27 mouse cellular contexts compared by ENCODE assay signal in the genomic region with DNA sequence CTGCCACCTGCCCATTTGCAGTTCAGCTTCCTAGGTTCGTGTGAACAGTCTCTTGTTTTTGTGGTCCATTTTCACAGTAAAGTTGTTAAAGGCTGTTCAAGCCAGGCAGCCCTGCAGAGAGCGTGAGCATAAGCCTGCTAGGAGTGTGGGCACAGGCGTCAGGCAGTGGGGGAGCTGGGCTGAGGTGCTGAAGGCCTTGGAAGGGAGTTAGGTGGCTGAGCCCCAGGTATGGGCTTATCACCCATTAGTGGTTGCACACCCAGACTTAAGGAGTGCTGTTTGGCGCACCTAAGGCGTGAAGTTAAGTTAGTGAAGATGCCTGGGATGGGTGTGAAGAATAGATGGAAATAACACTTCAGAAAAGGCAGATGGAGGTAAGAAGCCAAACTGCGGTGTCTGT.
DNase-seq lines count a peak whose midpoint lies in the region; ATAC-seq and TF ChIP-seq lines count a peak whose summit lies in the region.
"Had no signal": no experiment of that assay in that cellular context is flagged by ENCODE, and none has a peak within 500 bp of the region (broad histone marks: within the 10 kb centered on the region; RNA-seq: fewer than 3 reads in every experiment).

No protein-coding gene starts in this region.

- no peak overlapping the region for H3K4me3 ChIP-seq in heart, embryonic 11.5 days (ENCODE audit: low read depth, low read length)
- H3K4me3 ChIP-seq in heart, embryonic 14.5 days (ENCODE audit: control insufficient read depth in 1 of 2, insufficient read depth in 1 of 2, low read depth in 1 of 2, low read length in 2 of 2), result no peak overlapping the region
- H3K4me3 ChIP-seq in limb, embryonic 12.5 days (replicated peaks), result no peak overlapping the region
- no peak overlapping the region for H3K4me3 ChIP-seq in limb, embryonic 10.5 days
- H3K4me3 ChIP-seq in intestine, postnatal 0 days (ENCODE audit: low read depth, low read length), result no peak overlapping the region
- H3K4me3 ChIP-seq: forebrain, embryonic 13.5 days; layer of hippocampus, adult 2 months; limb, embryonic 13.5 days; lung, embryonic 15.5 days; midbrain, embryonic 10.5 days; midbrain, embryonic 15.5 days; neural tube, embryonic 15.5 days had no signal

- DNase-seq in heart, adult 11 months, result peak; percentile 88
- no peak for DNase-seq in heart, postnatal 10 days
- no peak for DNase-seq in limb, embryonic 10.5 days (ENCODE audit: low spot score)
- DNase-seq: adrenal gland, adult 2 months; adrenal gland, postnatal 36 days; B cell, adult 2 months; cerebellum, adult 8-10 months; cerebellum, postnatal 25 days; gastrocnemius, postnatal 14 days; kidney, adult 2 months; kidney, postnatal 36 days; retina, postnatal 1 day; thymus, postnatal 4 days had no signal

- no peak for TF ChIP-seq CTCF in intestine, postnatal 0 days (IDR thresholded peaks at IDR 0.05; ENCODE audit: low read depth)

- H3K27me3 ChIP-seq in heart, embryonic 11.5 days (ENCODE audit: control insufficient read depth, insufficient read depth, low read length), result no peaks in the 10 kb centered on the region
- H3K27me3 ChIP-seq in heart, embryonic 14.5 days (ENCODE audit: control insufficient read depth, insufficient read depth, low read length), result no peaks in the 10 kb centered on the region
- H3K27me3 ChIP-seq in limb, embryonic 12.5 days, result no peaks in the 10 kb centered on the region
- H3K27me3 ChIP-seq in limb, embryonic 10.5 days (ENCODE audit: low read depth, poor library complexity, severe bottlenecking), result no peaks in the 10 kb centered on the region
- H3K27me3 ChIP-seq in intestine, postnatal 0 days (replicated peaks; ENCODE audit: control insufficient read depth, insufficient read depth, low read length), result no peaks in the 10 kb centered on the region
- H3K27me3 ChIP-seq: forebrain, embryonic 13.5 days; limb, embryonic 13.5 days; lung, embryonic 15.5 days; midbrain, embryonic 15.5 days; neural tube, embryonic 15.5 days had no signal

- 56% methylated on average over 6 of the region's 6 CpGs for WGBS in heart, embryonic 11.5 days (ENCODE audit: insufficient replicate concordance)
- WGBS in heart, embryonic 14.5 days, result 62% methylated on average over 6 of the region's 6 CpGs
- 59% methylated on average over 6 of the region's 6 CpGs for WGBS in limb, embryonic 12.5 days
- WGBS in limb, embryonic 10.5 days, result 61% methylated on average over 6 of the region's 6 CpGs
- WGBS in intestine, postnatal 0 days, result 82% methylated on average over 6 of the region's 6 CpGs

- H3K4me2 ChIP-seq in heart, embryonic 11.5 days, result no peak overlapping the region
- no peak overlapping the region for H3K4me2 ChIP-seq in heart, embryonic 14.5 days (ENCODE audit: low read length)
- no peak overlapping the region for H3K4me2 ChIP-seq in limb, embryonic 12.5 days
- no peak overlapping the region for H3K4me2 ChIP-seq in intestine, postnatal 0 days (replicated peaks; ENCODE audit: low read depth)
- H3K4me2 ChIP-seq: forebrain, embryonic 13.5 days; limb, embryonic 13.5 days; liver, embryonic 11.5 days; lung, embryonic 15.5 days; midbrain, embryonic 15.5 days; neural tube, embryonic 15.5 days had no signal

- H3K27ac ChIP-seq in heart, embryonic 11.5 days (ENCODE audit: low read depth, low read length), result no peak overlapping the region
- H3K27ac ChIP-seq in heart, embryonic 14.5 days (replicated peaks in 1 of 2; ENCODE audit: control insufficient read depth in 1 of 2, insufficient read depth in 1 of 2, low read depth in 2 of 2, low read length in 2 of 2), result 0 out of 4 replicates have a peak overlapping the region, but pooled peaks have one; percentile 12 to 33
- 0 out of 2 replicates have a peak overlapping the region, but pooled peaks have one; percentile 35 for H3K27ac ChIP-seq in limb, embryonic 12.5 days
- no peak overlapping the region for H3K27ac ChIP-seq in limb, embryonic 10.5 days
- no peak overlapping the region for H3K27ac ChIP-seq in intestine, postnatal 0 days (ENCODE audit: low read depth, low read length)
- H3K27ac ChIP-seq: forebrain, embryonic 13.5 days; limb, embryonic 13.5 days; lung, embryonic 15.5 days; midbrain, embryonic 10.5 days; neural tube, embryonic 15.5 days had no signal

- ATAC-seq in heart, embryonic 11.5 days (replicated peaks; ENCODE audit: insufficient number of reproducible peaks, low FRiP score, low TSS enrichment), result no peak
- ATAC-seq in heart, embryonic 14.5 days (ENCODE audit: insufficient number of reproducible peaks, insufficient read depth, low FRiP score, low read depth), result no peak
- no peak for ATAC-seq in limb, embryonic 12.5 days (ENCODE audit: insufficient number of reproducible peaks, insufficient read depth, low FRiP score, low TSS enrichment, low read depth)
- ATAC-seq in intestine, postnatal 0 days, result no peak
- ATAC-seq: activated CD4-positive, CD25-positive, alpha-beta regulatory T cell, adult 4 months; forebrain, embryonic 13.5 days; hindbrain, embryonic 16.5 days; midbrain, embryonic 15.5 days had no signal

- H3K9me3 ChIP-seq in heart, embryonic 11.5 days (replicated peaks; ENCODE audit: control insufficient read depth, low read length), result no peaks in the 10 kb centered on the region
- no peaks in the 10 kb centered on the region for H3K9me3 ChIP-seq in heart, embryonic 14.5 days (ENCODE audit: control insufficient read depth, low read length)
- H3K9me3 ChIP-seq in limb, embryonic 12.5 days, result no peaks in the 10 kb centered on the region
- H3K9me3 ChIP-seq in limb, embryonic 10.5 days (replicated peaks), result no peaks in the 10 kb centered on the region
- no peaks in the 10 kb centered on the region for H3K9me3 ChIP-seq in intestine, postnatal 0 days (ENCODE audit: control insufficient read depth)
- H3K9me3 ChIP-seq: forebrain, embryonic 13.5 days; limb, embryonic 13.5 days; lung, embryonic 15.5 days; midbrain, embryonic 10.5 days; midbrain, embryonic 15.5 days; neural tube, embryonic 15.5 days had no signal

- intact Hi-C loops in heart, postnatal 10 days (cut with DNase I), result no loop called here

- H3K36me3 ChIP-seq in heart, embryonic 11.5 days (ENCODE audit: control insufficient read depth, insufficient read depth, low read length), result no peaks in the 10 kb centered on the region
- no peaks in the 10 kb centered on the region for H3K36me3 ChIP-seq in heart, embryonic 14.5 days (ENCODE audit: control insufficient read depth, insufficient read depth, low read length)
- H3K36me3 ChIP-seq in limb, embryonic 12.5 days, result no peaks in the 10 kb centered on the region
- H3K36me3 ChIP-seq in limb, embryonic 10.5 days, result no peaks in the 10 kb centered on the region
- H3K36me3 ChIP-seq in intestine, postnatal 0 days (ENCODE audit: control insufficient read depth, insufficient read depth), result no peaks in the 10 kb centered on the region
- H3K36me3 ChIP-seq: limb, embryonic 13.5 days; lung, embryonic 15.5 days; midbrain, embryonic 10.5 days; midbrain, embryonic 15.5 days; neural tube, embryonic 15.5 days had no signal

- no peak overlapping the region for H3K9ac ChIP-seq in heart, embryonic 11.5 days (ENCODE audit: low read depth, low read length)
- H3K9ac ChIP-seq in heart, embryonic 14.5 days (ENCODE audit: low read length), result no peak overlapping the region
- H3K9ac ChIP-seq in limb, embryonic 12.5 days (replicated peaks), result no peak overlapping the region
- no peak overlapping the region for H3K9ac ChIP-seq in intestine, postnatal 0 days (ENCODE audit: low read depth, low read length)
- H3K9ac ChIP-seq: forebrain, embryonic 13.5 days; limb, embryonic 13.5 days; lung, embryonic 15.5 days; midbrain, embryonic 15.5 days; neural tube, embryonic 15.5 days had no signal

- H3K4me1 ChIP-seq in heart, embryonic 11.5 days (ENCODE audit: control insufficient read depth, insufficient read depth, low read length), result peaks cover 29% of the 10 kb centered on the region
- peaks cover 16 to 31% of the 10 kb centered on the region in 2 experiments for H3K4me1 ChIP-seq in heart, embryonic 14.5 days (ENCODE audit: control insufficient read depth in 2 of 2, insufficient read depth in 2 of 2, low read length in 2 of 2)
- peaks cover 28% of the 10 kb centered on the region for H3K4me1 ChIP-seq in limb, embryonic 12.5 days (replicated peaks)
- peaks cover 35% of the 10 kb centered on the region for H3K4me1 ChIP-seq in limb, embryonic 10.5 days
- no peaks in the 10 kb centered on the region for H3K4me1 ChIP-seq in intestine, postnatal 0 days (replicated peaks; ENCODE audit: control insufficient read depth, insufficient read depth, low read length)

Comparison
In these comparisons a context has a peak if more than half of its experiments do, and no peak if none do; other contexts are left out.
1. H3K27ac ChIP-seq: peak in heart, embryonic 14.5 days (2 of 2) and limb, embryonic 12.5 days (single experiment); none in heart, embryonic 11.5 days (single experiment), limb, embryonic 10.5 days (single experiment) and intestine, postnatal 0 days (single experiment).